Mouse (Mus musculus): ENCODE results near the gene Tarbp2.

- no peak for TF ChIP-seq CTCF (conservative IDR thresholded peaks at IDR 0.05; ENCODE audit: low read length)
- no peak for TF ChIP-seq POU5F1 (IDR thresholded peaks at IDR 0.05; ENCODE audit: borderline replicate concordance, low read length)
- no peak for TF ChIP-seq NANOG (IDR thresholded peaks at IDR 0.05; ENCODE audit: borderline replicate concordance, low read length)
Observed at GRCm38 (mm10) chr15:102563061-102563460, 45.1 kb downstream of the Tarbp2 start.

All from E14TG2a.4 (cell line).